Mouse (Mus musculus) brown adipose tissue, adult 24 weeks (tissue): ENCODE data around the gene Snx12. TPM values are rescaled to one million over a fixed set of nuclear protein-coding genes. Genes with fewer than 3 reads are reported as not detected.

Source experiments
- H3K27ac ChIP-seq: fragments of 200-500 bp; replicated peaks from 2 replicates; pipeline ENCODE4 v1.5.1; 2012; ENCODE audit warnings: low read depth, mild to moderate bottlenecking, low read length
- H3K4me1 ChIP-seq: fragments of 200-500 bp; 2 replicates; pipeline ENCODE4 v1.6.1; 2012; ENCODE audit warnings: low read length, mixed read lengths; ENCODE audit not compliant: control insufficient read depth, insufficient read depth, insufficient read length
- H3K4me3 ChIP-seq: fragments of 200-500 bp; 2 replicates; pipeline ENCODE4 v1.5.1; 2012; ENCODE audit warnings: low read depth, mild to moderate bottlenecking, low read length, moderate library complexity; ENCODE audit not compliant: insufficient read depth
- polyA plus RNA-seq: library from polyadenylated mRNA; stranded (reverse); fragments of >200 nt; gene quantifications from 2 replicates; pipeline ENCODE4 v1.2.4, GENCODE M21; 2012; ENCODE audit not compliant: missing spikeins, insufficient read depth, insufficient read length

Gene Snx12
- polyA plus RNA-seq, 1 experiment: 36.5 TPM

DNA sequence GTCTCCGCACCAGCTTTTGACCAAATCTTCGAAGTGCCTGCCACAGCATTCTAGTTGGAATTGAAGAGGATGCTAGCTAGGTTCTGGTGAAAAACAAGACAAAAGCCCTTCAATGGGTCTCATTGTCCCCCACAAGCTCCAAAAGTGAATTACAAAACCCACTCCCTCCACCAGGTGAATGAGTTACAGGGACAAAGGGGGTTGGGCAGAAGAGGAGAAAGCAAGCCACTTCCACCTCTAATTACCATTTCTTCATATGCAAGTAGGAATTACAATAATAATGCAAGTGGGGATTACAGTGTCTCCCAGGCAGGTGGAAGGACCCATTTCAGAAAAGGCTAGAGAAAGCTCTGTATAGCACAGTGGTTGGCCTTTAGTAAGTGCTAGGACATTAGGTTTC is 138.2 kb downstream of the Snx12 start:
- Histone ChIP-seq H3K4me1 (no peaks in the 10 kb centered on the region), H3K4me3 (no peak overlapping the region), H3K27ac (no peak overlapping the region)

- Histone ChIP-seq H3K4me3 (no peak overlapping the region), H3K27ac (no peak overlapping the region), H3K4me1 (no peaks in the 10 kb centered on the region)
These were observed 157.1 kb downstream of the Snx12 start for GRCm38 (mm10) chrX:101065245-101065644.

GRCm38 (mm10) chrX:101063503-101063902 is 158.9 kb downstream of the Snx12 start:
- no peaks in the 10 kb centered on the region for H3K4me1 ChIP-seq
- H3K27ac ChIP-seq: no peak overlapping the region
- no peak overlapping the region for H3K4me3 ChIP-seq

DNA sequence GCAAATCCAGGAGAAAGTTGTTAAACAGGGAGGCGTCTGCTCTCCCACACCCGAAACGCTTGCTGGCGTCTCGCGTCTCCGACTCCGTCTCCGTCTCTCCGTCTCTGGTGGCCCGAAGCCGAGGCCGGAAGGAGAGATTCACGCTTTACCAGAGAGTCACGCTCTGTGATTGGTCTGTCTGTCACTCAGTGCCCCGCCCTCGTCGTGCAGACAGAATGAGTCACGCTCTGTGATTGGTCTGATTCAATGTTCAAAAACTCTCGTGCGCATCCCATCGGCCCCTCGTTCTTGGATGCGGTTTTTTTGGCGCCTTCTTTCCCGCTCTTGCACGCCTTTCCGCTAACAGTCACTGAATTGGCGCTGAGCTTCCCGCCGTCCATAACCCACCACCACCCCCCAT is 162.8 kb downstream of the Snx12 start, which contains the start of gene Tex11:
Gene Tex11, minus strand, starts transcription at position 127 of the 400 bp plus-strand sequence.
- no peaks in the 10 kb centered on the region for H3K4me1 ChIP-seq
- no peak within 1 kb of the TSS for H3K4me3 ChIP-seq
- H3K27ac ChIP-seq: no peak within 1 kb of the TSS

Other genes starting within 250 kb of the Snx12 start
- not detected in 2 replicates for gene Tex11, start 162.9 kb downstream of the Snx12 start, polyA plus RNA-seq
- gene Slc7a3, start 136.5 kb downstream of the Snx12 start, polyA plus RNA-seq: not detected in 2 replicates
- 33.3 and 38.7 TPM in 2 replicates for gene Foxo4, start 32.0 kb upstream of the Snx12 start, polyA plus RNA-seq
- gene Gm614, start 41.4 kb upstream of the Snx12 start, polyA plus RNA-seq: not detected in 2 replicates
- 2.9 and 5.0 TPM in 2 replicates for gene Il2rg, start 45.7 kb upstream of the Snx12 start, polyA plus RNA-seq
- not detected in 2 replicates for gene Gm20489, start 46.5 kb upstream of the Snx12 start, polyA plus RNA-seq
- 21.8 and 30.0 TPM in 2 replicates for gene Med12, start 51.5 kb upstream of the Snx12 start, polyA plus RNA-seq
- not detected in 2 replicates for gene Nlgn3, start 76.6 kb upstream of the Snx12 start, polyA plus RNA-seq
- 0.87 TPM in 1 of 2 replicates, not detected in the other for gene Gjb1, start 153.8 kb upstream of the Snx12 start, polyA plus RNA-seq
- 10.2 and 11.3 TPM in 2 replicates for gene Zmym3, start 198.3 kb upstream of the Snx12 start, polyA plus RNA-seq
- 67.0 and 71.0 TPM in 2 replicates for gene Nono, start 206.8 kb upstream of the Snx12 start, polyA plus RNA-seq
- 5.5 and 6.1 TPM in 2 replicates for gene Itgb1bp2, start 226.5 kb upstream of the Snx12 start, polyA plus RNA-seq